Mouse (Mus musculus) left cerebral cortex, postnatal 36 days (tissue): ENCODE results near the gene Sit1. TPM values are rescaled to one million over a fixed set of nuclear protein-coding genes. Genes with fewer than 3 reads are reported as not detected.

Experiments used
- total RNA-seq, 2 experiments: library from RNA; stranded (reverse); gene quantifications; 2 replicates each; pipeline ENCODE4 v1.2.3; 2021

Gene Sit1
- total RNA-seq, 2 experiments from 2014 or later: not detected

Other genes with a start within 250 kb of the Sit1 start
- gene Atp8b5, start 216.6 kb downstream of the Sit1 start, total RNA-seq: under 1 TPM in 1 of 2 experiments, not detected in 1; 0.20 TPM
- gene Rusc2, start 101.8 kb downstream of the Sit1 start, total RNA-seq: 100 to 1,000 TPM; 135 TPM
- gene Fam166b, start 54.6 kb downstream of the Sit1 start, total RNA-seq: 1 to 10 TPM in 1 of 2 experiments, under 1 TPM in 1; 0.69 to 1.4 TPM
- gene Tesk1, start 41.8 kb downstream of the Sit1 start, total RNA-seq: 10 to 100 TPM; 87.8 to 92.9 TPM
- gene Cd72, start 29.1 kb downstream of the Sit1 start, total RNA-seq: 1 to 10 TPM in 1 of 2 experiments, under 1 TPM in 1; 0.59 to 1.2 TPM
- 10 to 100 TPM; 25.5 to 25.9 TPM for gene Ccdc107, start 9.2 kb upstream of the Sit1 start, total RNA-seq
- gene Arhgef39, start 16.0 kb upstream of the Sit1 start, total RNA-seq: under 1 TPM; 0.70 to 0.79 TPM
- gene Car9, start 23.2 kb upstream of the Sit1 start, total RNA-seq: 1 to 10 TPM in 1 of 2 experiments, under 1 TPM in 1; 0.54 to 1.1 TPM
- gene Tpm2, start 40.0 kb upstream of the Sit1 start, total RNA-seq: 10 to 100 TPM in 1 of 2 experiments, 1 to 10 TPM in 1; 8.7 to 10.0 TPM
- gene Creb3, start 78.6 kb upstream of the Sit1 start, total RNA-seq: 10 to 100 TPM; 74.4 to 84.8 TPM
- gene Tln1, start 79.0 kb upstream of the Sit1 start, total RNA-seq: 10 to 100 TPM; 43.0 to 45.4 TPM
- gene Rgp1, start 95.0 kb upstream of the Sit1 start, total RNA-seq: 10 to 100 TPM; 42.3 to 55.8 TPM
- gene Gba2, start 95.1 kb upstream of the Sit1 start, total RNA-seq: 10 to 100 TPM; 64.9 to 71.9 TPM
- gene Msmp, start 100.8 kb upstream of the Sit1 start, total RNA-seq: not detected
- 10 to 100 TPM; 46.4 to 62.2 TPM for gene Npr2, start 148.2 kb upstream of the Sit1 start, total RNA-seq
- gene Spag8, start 169.9 kb upstream of the Sit1 start, total RNA-seq: 1 to 10 TPM in 1 of 2 experiments, under 1 TPM in 1; 0.91 to 1.1 TPM
- gene Hint2, start 172.7 kb upstream of the Sit1 start, total RNA-seq: 10 to 100 TPM; 31.4 to 39.5 TPM
- 10 to 100 TPM; 65.1 to 67.9 TPM for gene Tmem8b, start 185.2 kb upstream of the Sit1 start, total RNA-seq
- 1 to 10 TPM; 2.1 to 2.3 TPM for gene Fam221b, start 185.4 kb upstream of the Sit1 start, total RNA-seq
- gene Olfr70, start 217.1 kb upstream of the Sit1 start, total RNA-seq: not detected
- gene Olfr71, start 226.5 kb upstream of the Sit1 start, total RNA-seq: not detected
- 1 to 10 TPM; 1.2 to 1.7 TPM for gene Hrct1, start 243.5 kb upstream of the Sit1 start, total RNA-seq
- gene Spaar, start 246.3 kb upstream of the Sit1 start, total RNA-seq: 1 to 10 TPM in 1 of 2 experiments, under 1 TPM in 1; 0.62 to 1.1 TPM